Mouse (Mus musculus) activated CD4-positive, CD25-positive, alpha-beta regulatory T cell, adult 4 months (primary cell): ENCODE measurements around the gene Dhx30. TPM values are rescaled to one million over a fixed set of nuclear protein-coding genes. Genes with fewer than 3 reads are reported as not detected.
"Not testable (repeated sequence)": the region's sequence is repeated elsewhere in the genome, so short reads cannot be mapped to it uniquely, and the experiment has no call there.

ENCODE experiments used
- ATAC-seq: one replicate; pipeline ENCODE4 v1.8.0; 2017
- polyA plus RNA-seq, 2 experiments: library from polyadenylated mRNA; unstranded; fragments of 100-300 nt; shearing (Covaris generic); gene quantifications; one replicate each; pipeline ENCODE4 v1.2.1; 2017

Gene Dhx30
- polyA plus RNA-seq: 10 to 100 TPM; 74.5 to 77.7 TPM

GRCm38 (mm10) chr9:110117779-110118139 lies at the start of gene Dhx30:
Gene Dhx30, minus strand, starts transcription at chr9:110117830.
- ATAC-seq: peak; percentile 23

DNA sequence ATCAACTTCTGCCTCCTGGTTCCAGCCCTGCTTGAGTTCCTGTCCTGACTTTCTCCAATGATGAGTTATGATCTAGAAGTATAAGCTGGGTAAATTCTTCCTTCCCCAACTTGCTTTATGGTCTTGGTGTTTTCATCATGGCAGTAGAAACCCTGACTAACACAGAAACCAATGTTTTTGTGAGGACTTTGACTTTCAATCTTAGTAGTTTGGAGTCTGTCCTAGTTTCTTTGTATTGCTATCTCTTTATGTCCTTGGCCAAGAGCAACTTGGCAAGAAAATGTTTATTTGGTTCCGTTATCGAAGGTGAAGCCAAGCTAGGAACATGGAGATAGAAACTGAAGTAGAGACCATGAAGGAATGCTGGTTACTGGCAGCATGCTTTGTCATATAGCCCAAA lies 45.4 kb upstream of the Dhx30 start:
- no peak for ATAC-seq

DNA sequence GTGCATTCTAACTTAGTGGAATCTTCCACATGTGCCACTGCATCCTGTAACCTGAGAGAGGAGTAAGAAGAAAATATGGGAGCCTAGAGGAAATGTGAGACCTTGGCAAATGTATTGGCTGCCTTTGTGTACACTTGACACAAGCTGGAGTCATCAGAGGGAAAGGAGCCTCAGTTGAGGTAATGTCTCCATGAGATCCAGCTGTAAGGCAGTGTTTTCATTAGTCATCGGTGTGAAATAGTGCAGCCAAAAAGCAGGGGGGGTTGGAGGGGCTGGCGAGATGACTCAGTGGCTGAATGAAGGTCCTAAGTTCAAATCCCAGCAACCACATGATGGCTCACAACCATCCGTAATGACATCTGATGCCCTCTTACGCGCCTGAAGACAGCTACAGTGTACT lies 44.8 kb upstream of the Dhx30 start:
- ATAC-seq: no peak

- ATAC-seq: not testable (repeated sequence)
These were observed 42.9 kb upstream of the Dhx30 start for GRCm38 (mm10) chr9:110160486-110160885.

DNA sequence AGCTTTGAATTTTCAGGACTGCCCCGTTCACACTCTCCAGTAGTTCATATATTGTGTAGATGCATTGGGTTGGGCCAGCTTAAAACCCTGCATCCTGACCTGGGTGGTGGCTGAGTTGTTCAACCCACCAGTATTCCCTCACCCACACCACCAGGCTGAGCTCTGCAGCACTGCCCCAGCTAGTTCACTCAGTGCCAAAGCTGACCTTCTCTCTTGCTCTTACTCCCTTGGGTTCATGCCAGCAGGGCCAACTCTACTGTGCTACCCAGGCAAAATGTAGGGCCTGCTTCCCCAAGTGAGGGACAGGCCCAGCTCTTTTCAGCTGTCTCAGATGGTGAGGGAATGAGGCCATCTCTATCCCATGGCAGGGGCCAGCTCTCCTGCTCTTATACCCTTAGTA lies 41.4 kb upstream of the Dhx30 start:
- no peak for ATAC-seq

DNA sequence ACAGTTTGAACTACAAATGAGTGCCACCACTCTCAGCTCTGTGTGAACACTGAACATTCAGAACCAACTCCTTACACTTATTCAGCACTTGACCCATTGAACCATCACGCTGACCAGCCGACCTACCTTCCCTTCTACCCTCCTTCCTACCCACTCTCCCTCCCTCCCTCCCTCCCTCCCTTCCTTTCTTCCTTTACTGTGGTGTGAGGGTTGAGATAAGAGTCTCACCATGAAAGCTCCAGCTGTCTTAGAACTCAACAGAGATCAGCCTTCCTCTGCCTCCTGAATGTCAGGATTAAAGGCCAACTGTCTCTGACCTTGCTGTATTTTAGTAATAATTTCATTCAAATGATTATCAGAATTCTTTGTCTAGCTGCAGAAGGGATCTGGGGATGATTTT lies 31.0 kb upstream of the Dhx30 start:
- ATAC-seq: no peak

- ATAC-seq: no peak
These were observed 24.5 kb upstream of the Dhx30 start for GRCm38 (mm10) chr9:110142097-110142496.

DNA sequence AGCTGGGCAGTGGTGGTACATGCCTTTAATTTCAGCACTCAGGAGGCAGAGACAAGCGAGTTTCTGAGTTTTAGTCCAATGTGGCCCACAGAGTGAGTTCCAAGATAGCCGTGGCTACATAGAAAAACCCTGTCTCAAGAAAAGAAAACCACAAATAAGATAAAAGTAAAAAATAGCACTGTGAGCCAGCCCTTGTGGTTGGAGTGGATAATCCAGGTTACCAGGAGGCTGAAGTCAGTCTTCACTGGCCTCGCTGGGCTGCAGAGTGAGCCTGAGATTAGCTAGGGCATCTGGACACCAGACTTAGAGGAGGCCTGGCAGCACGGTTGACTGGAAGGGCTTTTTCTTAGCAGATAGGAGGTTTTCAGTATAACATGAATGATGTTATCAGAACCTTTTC lies 21.5 kb upstream of the Dhx30 start:
- ATAC-seq: no peak

DNA sequence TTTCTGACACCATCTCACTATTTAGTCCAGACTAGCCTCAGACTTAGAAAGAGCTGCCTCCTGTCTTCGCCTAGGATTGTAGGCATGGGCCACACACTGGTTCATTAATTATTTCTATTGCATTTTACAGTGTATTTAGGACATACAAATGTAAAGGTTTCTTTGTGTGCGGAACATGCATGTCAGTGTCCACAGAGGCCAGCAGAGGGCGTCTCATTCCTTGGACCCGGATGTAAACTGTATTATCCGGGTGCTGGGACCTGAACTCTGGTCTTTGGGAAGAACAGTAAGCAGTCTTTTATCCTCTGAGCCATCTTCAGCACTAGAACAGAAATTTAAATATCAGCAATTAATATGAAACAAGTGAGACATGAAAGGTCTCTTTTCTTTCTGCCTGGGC lies 16.5 kb upstream of the Dhx30 start:
- ATAC-seq: no peak

GRCm38 (mm10) chr9:110132921-110133320 lies 15.3 kb upstream of the Dhx30 start:
- no peak for ATAC-seq

DNA sequence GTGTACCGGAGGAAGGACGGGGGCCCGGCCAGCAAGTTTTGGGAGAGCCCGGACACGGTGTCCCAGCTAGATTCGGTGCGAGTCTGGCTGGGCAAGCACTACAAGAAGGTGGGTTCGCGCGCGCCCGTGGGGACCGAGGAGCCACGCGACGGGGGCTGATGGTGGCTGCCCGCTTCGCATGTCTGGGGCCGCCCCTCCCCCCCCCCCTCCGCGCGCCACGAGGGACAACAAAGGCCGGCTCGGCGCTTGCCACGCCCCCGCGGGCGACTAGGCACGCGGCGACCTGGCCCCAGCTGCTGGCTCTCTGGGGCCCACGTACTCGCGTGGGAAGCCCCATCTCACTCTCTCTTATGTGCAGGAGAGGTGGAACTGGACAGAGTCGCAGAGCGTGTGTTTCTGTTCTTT lies 14.6 kb upstream of the Dhx30 start:
- peak; percentile 33 for ATAC-seq

DNA sequence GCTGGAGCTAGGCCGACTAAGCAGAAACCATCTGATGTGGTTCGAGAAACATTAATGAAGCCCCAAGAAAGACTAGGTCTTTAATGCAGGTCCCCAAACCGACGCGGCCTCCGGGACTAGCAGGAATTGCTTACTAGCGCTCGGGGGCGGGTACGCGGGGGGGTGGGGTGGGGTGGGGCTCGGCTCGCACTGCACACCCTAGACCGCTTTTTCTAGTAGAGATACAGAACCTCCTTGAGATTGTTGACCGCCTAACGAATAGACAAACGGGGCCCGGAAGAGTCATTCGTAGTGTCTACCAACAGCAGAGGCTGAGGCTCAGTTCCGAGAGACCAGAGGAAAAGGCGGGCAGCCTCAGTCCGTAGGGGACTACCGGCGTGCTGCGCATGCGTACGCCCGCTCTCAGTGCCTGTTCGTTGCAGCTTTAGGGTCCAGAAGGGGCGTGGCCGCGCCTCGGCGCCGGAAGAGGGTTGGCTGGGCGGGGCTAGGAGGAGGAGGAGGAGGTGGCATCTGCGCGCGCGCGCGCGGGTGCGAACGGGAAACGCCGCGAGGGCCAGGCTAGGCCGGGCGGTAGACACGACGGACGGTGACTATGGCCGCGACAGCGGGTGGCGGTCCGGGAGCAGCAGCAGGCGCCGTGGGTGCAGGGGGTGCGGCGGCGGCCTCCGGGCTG lies 14.0 kb upstream of the Dhx30 start:
- ATAC-seq: peak; percentile 91

DNA sequence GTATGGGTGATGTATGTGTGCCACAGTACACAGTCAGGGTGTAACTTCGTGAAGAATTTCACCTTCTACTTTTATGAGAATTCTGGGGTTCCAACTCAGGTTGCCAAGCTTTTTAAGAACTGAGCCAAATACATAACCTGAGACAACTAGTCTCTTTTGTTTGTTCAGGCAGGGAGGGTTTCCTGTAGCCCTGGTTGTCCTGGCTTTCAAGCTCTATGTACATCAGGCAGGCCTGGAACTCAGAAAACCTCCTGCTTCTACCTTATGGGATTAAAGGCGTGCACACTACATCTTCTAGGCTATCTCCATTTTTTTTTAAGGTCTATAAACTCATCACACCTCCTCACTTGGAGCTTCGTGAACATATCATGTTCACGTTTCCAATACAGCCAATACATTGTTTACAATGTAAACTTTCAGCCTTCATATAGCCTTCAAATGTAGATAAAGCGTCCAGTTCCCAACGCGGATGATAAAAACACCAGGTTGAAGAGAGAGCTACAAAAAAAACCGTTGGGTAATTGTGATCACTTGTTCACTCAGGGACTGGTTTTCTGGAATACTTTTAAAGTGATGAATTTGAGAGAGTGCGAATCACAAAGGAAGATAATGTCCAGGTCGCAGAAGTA lies 13.4 kb upstream of the Dhx30 start:
- ATAC-seq: no peak

DNA sequence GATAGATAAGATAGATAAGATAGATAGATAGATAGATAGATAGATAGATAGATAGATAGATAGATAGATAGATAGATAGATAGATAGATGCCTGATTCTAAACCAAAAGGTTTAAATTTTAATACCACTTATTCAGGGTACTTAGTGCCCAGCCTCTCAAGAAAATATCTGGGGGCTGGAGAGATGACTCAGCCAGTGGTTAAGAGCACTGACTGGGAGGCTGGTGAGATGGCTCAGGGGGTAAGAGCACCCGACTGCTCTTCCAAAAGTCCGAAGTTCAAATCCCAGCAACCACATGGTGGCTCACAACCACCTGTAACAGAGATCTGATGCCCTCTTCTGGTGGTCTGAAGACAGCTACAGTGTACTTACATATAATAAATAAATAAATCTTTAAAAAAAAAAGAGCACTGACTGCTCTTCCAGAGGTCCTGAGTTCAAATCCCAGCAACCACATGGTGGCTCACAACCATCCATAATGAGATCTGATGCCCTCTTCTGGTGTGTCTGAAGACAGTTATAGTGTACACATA lies 6.4 kb upstream of the Dhx30 start:
- ATAC-seq: not testable (repeated sequence)

GRCm38 (mm10) chr9:110123322-110123721 lies 5.7 kb upstream of the Dhx30 start:
- ATAC-seq: no peak

DNA sequence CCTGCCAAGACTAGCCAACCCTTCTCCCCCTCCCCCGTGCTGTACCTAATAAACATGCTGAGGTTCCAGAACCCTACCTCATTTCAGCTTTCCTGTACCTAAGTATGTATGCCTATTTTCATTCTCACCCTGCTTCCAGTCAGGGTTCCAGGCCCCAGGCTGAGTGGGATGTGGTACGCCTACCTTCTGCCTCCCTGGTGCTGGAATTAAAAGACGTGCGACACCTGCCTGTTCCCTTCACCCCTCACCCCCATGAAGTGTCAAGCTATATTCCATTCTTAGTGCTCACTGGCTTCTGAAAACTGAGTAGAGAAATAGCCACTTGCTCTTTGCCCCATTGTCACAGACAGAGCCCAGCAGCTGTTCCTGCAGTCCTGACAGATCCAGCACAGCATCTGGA lies 3.8 kb upstream of the Dhx30 start:
- no peak for ATAC-seq

- ATAC-seq: no peak
These were observed 619 bp upstream of the Dhx30 start for GRCm38 (mm10) chr9:110118249-110118648.

GRCm38 (mm10) chr9:110116977-110117778 lies 452 bp downstream of the Dhx30 start, which contains the start of gene Smarcc1:
Gene Smarcc1, plus strand, starts transcription at chr9:110117708.
- ATAC-seq: peak; percentile 88

GRCm38 (mm10) chr9:110116353-110116976 lies 1.2 kb downstream of the Dhx30 start:
- peak; percentile 15 for ATAC-seq

GRCm38 (mm10) chr9:110100627-110101600 lies 16.7 kb downstream of the Dhx30 start:
- ATAC-seq: peak; percentile 97

- no peak for ATAC-seq
These were observed 19.8 kb downstream of the Dhx30 start for GRCm38 (mm10) chr9:110097791-110098190.

- no peak for ATAC-seq
These were observed 22.9 kb downstream of the Dhx30 start for GRCm38 (mm10) chr9:110094761-110095160.
